Mouse (Mus musculus): ENCODE measurements at regions not wholly inside any gene's neighbourhood (a gene's known extent, or its start where the extent isn't known, plus 50 kb on each side); places are given as distances from the start of the nearest gene placed in this dataset.

- Histone ChIP-seq H3K27ac (ENCODE audit: insufficient read depth, low read depth, low read length) (no peak overlapping the region), H3K4me3 (ENCODE audit: insufficient read depth, low read depth, low read length) (no peak overlapping the region)
- no peak for TF ChIP-seq POLR2A (IDR thresholded peaks at IDR 0.05; ENCODE audit: insufficient read depth, low read depth, low read length)
- TF ChIP-seq CTCF (IDR thresholded peaks at IDR 0.05; ENCODE audit: insufficient read depth, low read depth, low read length) = no peak
Observed at GRCm38 (mm10) chr6:135563766-135564165, 201.4 kb downstream of the Emp1 start.

GRCm38 (mm10) chr6:135569086-135569485 is 206.7 kb downstream of the Emp1 start:
- H3K4me3 ChIP-seq (ENCODE audit: insufficient read depth, low read depth, low read length) = no peak overlapping the region
- WGBS = 65% methylated on average over 1 of the region's 1 CpGs
- no peak overlapping the region for H3K27ac ChIP-seq (ENCODE audit: insufficient read depth, low read depth, low read length)
- TF ChIP-seq CTCF (IDR thresholded peaks at IDR 0.05; ENCODE audit: insufficient read depth, low read depth, low read length) (no peak), POLR2A (IDR thresholded peaks at IDR 0.05; ENCODE audit: insufficient read depth, low read depth, low read length) (no peak)
- H3K4me1 ChIP-seq (ENCODE audit: control insufficient read depth, insufficient read depth, low read length) = no peaks in the 10 kb centered on the region

More at GRCm38 (mm10) chr6:135563766-135564165, 201.4 kb downstream of the Emp1 start:
- H3K4me1 ChIP-seq (ENCODE audit: control insufficient read depth, insufficient read depth, low read length) = peaks cover 10% of the 10 kb centered on the region

- TF ChIP-seq POLR2A (IDR thresholded peaks at IDR 0.05; ENCODE audit: insufficient read depth, low read depth, low read length) (no peak), CTCF (IDR thresholded peaks at IDR 0.05; ENCODE audit: insufficient read depth, low read depth, low read length) (no peak)
- H3K4me3 ChIP-seq (ENCODE audit: insufficient read depth, low read depth, low read length) = no peak overlapping the region
- 61% methylated on average over 2 of the region's 2 CpGs for WGBS
- H3K27ac ChIP-seq (ENCODE audit: insufficient read depth, low read depth, low read length) = no peak overlapping the region
- peaks cover 5% of the 10 kb centered on the region; the same call in 1 of the 2 replicates for H3K4me1 ChIP-seq (ENCODE audit: control insufficient read depth, insufficient read depth, low read length)
Observed at GRCm38 (mm10) chr6:135575294-135575693, 212.9 kb downstream of the Emp1 start.

GRCm38 (mm10) chr6:135578728-135579127 is 216.4 kb downstream of the Emp1 start:
- WGBS = 54% methylated on average over 8 of the region's 8 CpGs
- Histone ChIP-seq H3K27ac (ENCODE audit: insufficient read depth, low read depth, low read length) (no peak overlapping the region; the same call in 1 of the 2 replicates), H3K4me1 (ENCODE audit: control insufficient read depth, insufficient read depth, low read length) (peaks cover 7% of the 10 kb centered on the region; the same call in 1 of the 2 replicates), H3K4me3 (ENCODE audit: insufficient read depth, low read depth, low read length) (no peak overlapping the region)
- no peak for TF ChIP-seq CTCF (IDR thresholded peaks at IDR 0.05; ENCODE audit: insufficient read depth, low read depth, low read length)
- TF ChIP-seq POLR2A (IDR thresholded peaks at IDR 0.05; ENCODE audit: insufficient read depth, low read depth, low read length) = no peak

- Histone ChIP-seq H3K4me3 (ENCODE audit: insufficient read depth, low read depth, low read length) (no peak overlapping the region), H3K27ac (ENCODE audit: insufficient read depth, low read depth, low read length) (peak overlapping the region; percentile 46; the same call in 1 of the 2 replicates), H3K4me1 (ENCODE audit: control insufficient read depth, insufficient read depth, low read length) (peaks cover 7% of the 10 kb centered on the region; the same call in 1 of the 2 replicates)
- WGBS = 37% methylated on average over 2 of the region's 2 CpGs
- TF ChIP-seq POLR2A (IDR thresholded peaks at IDR 0.05; ENCODE audit: insufficient read depth, low read depth, low read length) (no peak), CTCF (IDR thresholded peaks at IDR 0.05; ENCODE audit: insufficient read depth, low read depth, low read length) (no peak)
Observed at GRCm38 (mm10) chr6:135582567-135582966, 220.2 kb downstream of the Emp1 start.

GRCm38 (mm10) chr6:135584782-135585181 is 222.4 kb downstream of the Emp1 start:
- H3K4me3 ChIP-seq (ENCODE audit: insufficient read depth, low read depth, low read length) = no peak overlapping the region
- TF ChIP-seq CTCF (IDR thresholded peaks at IDR 0.05; ENCODE audit: insufficient read depth, low read depth, low read length) = no peak
- TF ChIP-seq POLR2A (IDR thresholded peaks at IDR 0.05; ENCODE audit: insufficient read depth, low read depth, low read length) = no peak
- H3K4me1 ChIP-seq (ENCODE audit: control insufficient read depth, insufficient read depth, low read length) = peaks cover 3% of the 10 kb centered on the region; the same call in 1 of the 2 replicates
- WGBS = 98% methylated on average over 2 of the region's 2 CpGs
- H3K27ac ChIP-seq (ENCODE audit: insufficient read depth, low read depth, low read length) = no peak overlapping the region

- TF ChIP-seq POLR2A (IDR thresholded peaks at IDR 0.05; ENCODE audit: insufficient read depth, low read depth, low read length) (no peak), CTCF (IDR thresholded peaks at IDR 0.05; ENCODE audit: insufficient read depth, low read depth, low read length) (no peak)
- H3K4me1 ChIP-seq (ENCODE audit: control insufficient read depth, insufficient read depth, low read length) = peaks cover 6% of the 10 kb centered on the region
- H3K4me3 ChIP-seq (ENCODE audit: insufficient read depth, low read depth, low read length) = no peak overlapping the region
- no peak overlapping the region for H3K27ac ChIP-seq (ENCODE audit: insufficient read depth, low read depth, low read length)
Observed at GRCm38 (mm10) chr6:135590084-135590483, 227.7 kb downstream of the Emp1 start.

GRCm38 (mm10) chr6:135591085-135591484 is 228.7 kb downstream of the Emp1 start:
- H3K27ac ChIP-seq (ENCODE audit: insufficient read depth, low read depth, low read length) = no peak overlapping the region
- H3K4me1 ChIP-seq (ENCODE audit: control insufficient read depth, insufficient read depth, low read length) = peaks cover 6% of the 10 kb centered on the region
- H3K4me3 ChIP-seq (ENCODE audit: insufficient read depth, low read depth, low read length) = no peak overlapping the region
- WGBS = 66% methylated on average over 9 of the region's 9 CpGs
- TF ChIP-seq POLR2A (IDR thresholded peaks at IDR 0.05; ENCODE audit: insufficient read depth, low read depth, low read length) (no peak), CTCF (IDR thresholded peaks at IDR 0.05; ENCODE audit: insufficient read depth, low read depth, low read length) (no peak)

- TF ChIP-seq CTCF (IDR thresholded peaks at IDR 0.05; ENCODE audit: insufficient read depth, low read depth, low read length) = no peak
- TF ChIP-seq POLR2A (IDR thresholded peaks at IDR 0.05; ENCODE audit: insufficient read depth, low read depth, low read length) = no peak
- no peak overlapping the region for H3K4me3 ChIP-seq (ENCODE audit: insufficient read depth, low read depth, low read length)
- 93% methylated on average over 4 of the region's 4 CpGs for WGBS
- peaks cover 1% of the 10 kb centered on the region; the same call in 1 of the 2 replicates for H3K4me1 ChIP-seq (ENCODE audit: control insufficient read depth, insufficient read depth, low read length)
- H3K27ac ChIP-seq (ENCODE audit: insufficient read depth, low read depth, low read length) = no peak overlapping the region
Observed at GRCm38 (mm10) chr6:135596358-135596757, 234.0 kb downstream of the Emp1 start.
